Mouse (Mus musculus): Measurements from ENCODE around the gene Mmp19. TPM values are rescaled to one million over a fixed set of nuclear protein-coding genes. Genes with fewer than 3 reads are reported as not detected.
A peak's percentile ranks its signal among the peaks of the same experiment; 100 is the strongest.

Mmp19 gene
- polyA plus RNA-seq, 1 experiment from 2014 or later = 0.60 TPM

DNA sequence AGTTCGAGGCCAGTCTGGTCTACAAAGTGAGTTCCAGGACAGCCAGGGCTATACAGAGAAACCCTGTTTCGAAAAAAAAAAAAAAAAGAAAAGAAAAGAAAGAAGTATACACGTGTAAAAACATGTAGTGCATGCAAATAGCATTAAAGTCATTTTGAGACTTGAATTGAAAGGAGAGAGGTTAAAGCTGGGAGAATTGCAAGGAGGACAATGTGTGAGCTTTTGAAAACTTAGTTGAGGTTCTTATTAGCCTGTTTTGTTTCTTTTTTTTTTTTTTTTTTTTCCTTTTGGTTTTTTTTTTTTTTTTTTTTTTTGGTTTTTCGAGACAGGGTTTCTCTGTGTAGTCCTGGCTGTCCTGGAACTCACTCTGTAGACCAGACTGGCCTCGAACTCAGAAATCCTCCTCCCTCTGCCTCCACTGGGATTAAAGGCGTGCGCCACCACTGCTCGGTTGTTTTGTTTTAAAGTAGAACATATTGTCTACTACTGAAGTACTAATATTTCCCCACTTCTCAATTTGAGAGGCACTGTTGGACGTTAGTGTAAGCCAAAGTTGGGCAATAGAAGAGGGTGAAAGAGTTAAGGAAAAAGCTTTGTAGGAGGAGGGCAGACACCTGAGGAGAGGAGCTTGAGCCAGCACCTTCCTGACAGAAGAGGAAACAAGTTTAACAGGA lies 43.6 kb upstream of the Mmp19 start:
- peak overlapping the region; percentile 83 for H3K4me2 ChIP-seq (ENCODE audit: low read depth, low read length, severe bottlenecking)
- no peaks in the 10 kb centered on the region for H3K9me3 ChIP-seq (ENCODE audit: control insufficient read depth, low read length)
- 42% methylated on average over 9 of the region's 9 CpGs for WGBS
- peak overlapping the region; percentile 93 for H3K27ac ChIP-seq (ENCODE audit: low read depth, low read length)
- H3K36me3 ChIP-seq (ENCODE audit: control insufficient read depth, insufficient read depth, low read length) = no peaks in the 10 kb centered on the region
- DNase-seq (ENCODE audit: low spot score) = no peak
- peak overlapping the region; percentile 80 for H3K9ac ChIP-seq (ENCODE audit: low read length)
- peaks cover 24% of the 10 kb centered on the region for H3K27me3 ChIP-seq (ENCODE audit: control insufficient read depth, insufficient read depth, low read length)
- peaks cover 9% of the 10 kb centered on the region; the same call in 1 of the 2 replicates for H3K4me1 ChIP-seq (replicated peaks; ENCODE audit: control insufficient read depth, insufficient read depth, low read length)
- H3K4me3 ChIP-seq (ENCODE audit: low read depth, low read length) = peak overlapping the region; percentile 74
- no peak for ATAC-seq (replicated peaks; ENCODE audit: low FRiP score)

DNA sequence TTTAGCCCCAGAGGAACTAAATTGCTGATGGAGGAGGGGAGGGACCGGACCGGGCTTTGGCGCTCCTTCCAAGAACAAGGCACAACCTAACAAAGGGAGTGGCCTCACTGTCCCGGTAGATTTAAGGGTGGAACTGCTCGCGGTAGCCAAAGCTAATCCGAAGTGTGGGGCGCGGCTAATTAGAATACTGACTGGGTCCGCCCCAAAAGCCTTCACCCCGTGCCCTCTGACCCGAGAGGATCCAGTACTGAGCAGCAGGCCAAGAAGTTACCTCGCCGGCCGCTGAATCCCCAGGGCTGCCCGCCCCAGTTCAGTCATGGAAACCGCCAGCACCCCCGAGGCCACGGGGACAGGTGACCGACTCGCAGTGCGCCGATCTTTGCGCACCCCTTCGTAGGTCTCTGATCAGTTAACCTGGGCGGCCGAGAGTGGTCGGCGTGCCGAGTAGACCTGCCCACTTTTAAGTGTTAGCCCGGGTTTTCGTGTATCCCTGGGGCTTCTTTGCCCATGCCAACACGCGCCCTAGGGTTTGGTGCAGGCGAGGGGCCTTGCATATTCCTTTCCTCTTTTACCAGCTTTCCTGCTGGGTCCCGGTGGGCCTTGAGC lies 43.0 kb upstream of the Mmp19 start, which contains the start of gene Pym1:
TSS of gene Pym1 (plus strand) at position 244 of the 606 bp plus-strand sequence.
- Histone ChIP-seq H3K4me2 (ENCODE audit: low read depth, low read length, severe bottlenecking) (peak within 1 kb of the TSS; percentile 83), H3K9me3 (ENCODE audit: control insufficient read depth, low read length) (no peaks in the 10 kb centered on the region), H3K4me1 (replicated peaks; ENCODE audit: control insufficient read depth, insufficient read depth, low read length) (peaks cover 9% of the 10 kb centered on the region; the same call in 1 of the 2 replicates), H3K9ac (ENCODE audit: low read length) (peak within 1 kb of the TSS; percentile 80), H3K27me3 (ENCODE audit: control insufficient read depth, insufficient read depth, low read length) (peaks cover 19% of the 10 kb centered on the region), H3K4me3 (ENCODE audit: low read depth, low read length) (peak within 1 kb of the TSS; percentile 74), H3K27ac (ENCODE audit: low read depth, low read length) (peak within 1 kb of the TSS; percentile 93), H3K36me3 (ENCODE audit: control insufficient read depth, insufficient read depth, low read length) (no peaks in the 10 kb centered on the region)
- DNase-seq (ENCODE audit: low spot score) (peak; percentile 79), ATAC-seq (replicated peaks; ENCODE audit: low FRiP score) (peak; percentile 63)
- whole genome bisulfite sequencing = under 1% methylated on average over 36 of the region's 36 CpGs

DNA sequence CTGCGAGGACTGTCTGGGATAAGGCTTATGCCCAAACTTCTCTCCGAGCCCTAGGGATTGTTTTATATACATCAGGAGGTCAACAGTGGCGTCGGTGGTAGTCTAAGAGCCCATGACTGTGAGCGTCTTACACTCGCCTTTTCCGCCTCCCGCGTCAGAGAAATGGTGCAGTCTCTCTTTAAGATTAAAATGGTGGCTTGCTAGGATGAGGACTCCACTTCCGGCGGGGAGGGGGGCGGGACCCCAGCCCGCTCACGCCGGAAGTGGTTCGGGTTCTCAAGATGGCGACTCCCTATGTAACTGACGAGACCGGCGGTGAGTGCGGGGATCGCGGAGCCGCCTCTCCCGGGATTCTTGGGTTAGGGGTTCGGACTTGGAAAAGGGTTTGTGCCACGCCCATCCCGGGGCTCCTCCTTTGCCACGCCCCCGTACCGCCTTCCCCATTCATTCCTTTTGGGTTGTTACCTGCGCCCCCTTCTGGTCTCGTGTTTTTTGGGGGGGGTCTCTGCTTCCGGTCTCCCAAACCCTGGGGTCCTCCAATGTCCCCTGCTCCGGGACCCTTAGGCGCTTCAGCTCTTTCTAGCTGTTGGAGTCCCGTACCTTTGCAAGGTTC lies 42.4 kb upstream of the Mmp19 start:
- H3K36me3 ChIP-seq (ENCODE audit: control insufficient read depth, insufficient read depth, low read length) = no peaks in the 10 kb centered on the region
- H3K9ac ChIP-seq (ENCODE audit: low read length) = peak overlapping the region; percentile 80
- ATAC-seq (replicated peaks; ENCODE audit: low FRiP score) = peak; percentile 92
- peak overlapping the region; percentile 83 for H3K4me2 ChIP-seq (ENCODE audit: low read depth, low read length, severe bottlenecking)
- 0% methylated on average over 37 of the region's 37 CpGs for WGBS
- H3K4me1 ChIP-seq (replicated peaks; ENCODE audit: control insufficient read depth, insufficient read depth, low read length) = peaks cover 9% of the 10 kb centered on the region; the same call in 1 of the 2 replicates
- H3K4me3 ChIP-seq (ENCODE audit: low read depth, low read length) = peak overlapping the region; percentile 74
- peak; percentile 93 for DNase-seq (ENCODE audit: low spot score)
- H3K27ac ChIP-seq (ENCODE audit: low read depth, low read length) = peak overlapping the region; percentile 93
- no peaks in the 10 kb centered on the region for H3K9me3 ChIP-seq (ENCODE audit: control insufficient read depth, low read length)
- peaks cover 17% of the 10 kb centered on the region for H3K27me3 ChIP-seq (ENCODE audit: control insufficient read depth, insufficient read depth, low read length)

DNA sequence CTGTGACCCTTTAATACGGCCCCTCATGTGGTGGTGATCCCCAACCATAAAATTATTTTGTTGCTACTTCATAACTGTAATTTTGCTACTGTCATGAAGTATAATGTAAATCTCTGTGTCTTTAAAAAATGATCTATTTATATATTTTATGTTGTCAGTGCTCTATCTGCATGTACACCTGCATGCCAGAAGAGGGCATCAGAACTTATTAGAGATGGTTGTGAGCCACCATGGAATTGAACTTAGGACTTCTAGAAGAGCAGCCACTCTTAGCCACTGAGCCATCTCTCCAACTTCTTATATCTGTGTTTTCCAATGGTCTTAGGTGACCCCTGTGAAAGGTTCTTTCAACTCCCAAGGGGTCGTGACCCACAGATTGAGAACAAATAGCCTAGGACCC lies 17.8 kb upstream of the Mmp19 start:
- no peaks in the 10 kb centered on the region for H3K9me3 ChIP-seq (ENCODE audit: control insufficient read depth, low read length)
- no peak overlapping the region for H3K9ac ChIP-seq (ENCODE audit: low read length)
- H3K36me3 ChIP-seq (ENCODE audit: control insufficient read depth, insufficient read depth, low read length) = no peaks in the 10 kb centered on the region
- no peak overlapping the region for H3K4me3 ChIP-seq (ENCODE audit: low read depth, low read length)
- ATAC-seq (replicated peaks; ENCODE audit: low FRiP score) (no peak), DNase-seq (ENCODE audit: low spot score) (no peak)
- 78% methylated on average over 2 of the region's 2 CpGs for WGBS
- no peaks in the 10 kb centered on the region for H3K27me3 ChIP-seq (ENCODE audit: control insufficient read depth, insufficient read depth, low read length)
- H3K4me2 ChIP-seq (ENCODE audit: low read depth, low read length, severe bottlenecking) = no peak overlapping the region
- no peaks in the 10 kb centered on the region for H3K4me1 ChIP-seq (replicated peaks; ENCODE audit: control insufficient read depth, insufficient read depth, low read length)
- H3K27ac ChIP-seq (ENCODE audit: low read depth, low read length) = no peak overlapping the region

DNA sequence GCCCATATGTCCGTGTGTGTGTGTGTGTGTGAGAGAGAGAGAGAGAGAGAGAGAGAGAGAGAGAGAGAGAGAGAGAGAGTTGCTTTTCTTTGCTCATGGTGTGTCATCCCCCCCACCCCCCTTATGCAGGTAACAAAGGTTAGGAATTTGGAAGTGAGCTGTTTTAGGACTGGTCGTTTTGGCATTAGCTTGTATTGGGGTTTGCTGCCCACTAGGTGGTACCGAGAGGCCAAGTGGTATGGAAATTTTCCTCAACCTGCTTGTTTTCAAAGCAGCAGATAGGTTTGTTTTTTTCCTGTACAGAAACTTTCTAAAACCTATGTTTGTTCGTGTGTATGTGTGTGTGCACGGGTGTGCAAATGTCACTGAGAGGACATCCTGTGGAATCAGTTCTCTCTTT lies 17.0 kb upstream of the Mmp19 start:
- 23% methylated on average over 5 of the region's 5 CpGs for WGBS

DNA sequence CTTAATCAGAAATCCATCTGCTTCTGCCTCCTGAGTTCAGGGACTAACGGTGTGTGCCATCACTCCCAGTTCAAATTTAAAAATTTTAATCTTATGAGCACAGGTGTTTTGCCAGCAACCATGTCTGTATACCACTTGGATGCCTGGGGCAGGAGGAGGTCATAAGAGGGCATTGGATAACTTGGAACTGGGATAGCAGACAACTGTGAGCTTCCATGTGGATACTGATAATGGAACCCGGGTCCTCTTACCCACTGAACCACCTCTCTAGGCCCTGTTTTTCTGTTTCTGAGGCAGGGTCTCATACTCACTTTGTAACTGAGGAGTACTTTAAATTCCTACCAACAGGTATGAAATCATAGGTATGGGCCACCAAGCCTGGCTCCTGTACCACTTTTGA lies 12.3 kb upstream of the Mmp19 start:
- Histone ChIP-seq H3K27me3 (ENCODE audit: control insufficient read depth, insufficient read depth, low read length) (no peaks in the 10 kb centered on the region), H3K9ac (ENCODE audit: low read length) (no peak overlapping the region), H3K9me3 (ENCODE audit: control insufficient read depth, low read length) (no peaks in the 10 kb centered on the region), H3K4me2 (ENCODE audit: low read depth, low read length, severe bottlenecking) (no peak overlapping the region), H3K4me3 (ENCODE audit: low read depth, low read length) (no peak overlapping the region), H3K4me1 (replicated peaks; ENCODE audit: control insufficient read depth, insufficient read depth, low read length) (no peaks in the 10 kb centered on the region), H3K27ac (ENCODE audit: low read depth, low read length) (no peak overlapping the region), H3K36me3 (ENCODE audit: control insufficient read depth, insufficient read depth, low read length) (no peaks in the 10 kb centered on the region)
- WGBS = 90% methylated on average over 2 of the region's 2 CpGs
- DNase-seq (ENCODE audit: low spot score) (no peak), ATAC-seq (replicated peaks; ENCODE audit: low FRiP score) (no peak)

More for the DNA sequence above, 17.0 kb upstream of the Mmp19 start:
- Histone ChIP-seq H3K27ac (ENCODE audit: low read depth, low read length) (no peak overlapping the region), H3K4me1 (replicated peaks; ENCODE audit: control insufficient read depth, insufficient read depth, low read length) (no peaks in the 10 kb centered on the region), H3K4me3 (ENCODE audit: low read depth, low read length) (no peak overlapping the region), H3K9ac (ENCODE audit: low read length) (no peak overlapping the region), H3K4me2 (ENCODE audit: low read depth, low read length, severe bottlenecking) (no peak overlapping the region), H3K9me3 (ENCODE audit: control insufficient read depth, low read length) (no peaks in the 10 kb centered on the region), H3K36me3 (ENCODE audit: control insufficient read depth, insufficient read depth, low read length) (no peaks in the 10 kb centered on the region), H3K27me3 (ENCODE audit: control insufficient read depth, insufficient read depth, low read length) (no peaks in the 10 kb centered on the region)
- no peak for ATAC-seq (replicated peaks; ENCODE audit: low FRiP score)
- no peak for DNase-seq (ENCODE audit: low spot score)

DNA sequence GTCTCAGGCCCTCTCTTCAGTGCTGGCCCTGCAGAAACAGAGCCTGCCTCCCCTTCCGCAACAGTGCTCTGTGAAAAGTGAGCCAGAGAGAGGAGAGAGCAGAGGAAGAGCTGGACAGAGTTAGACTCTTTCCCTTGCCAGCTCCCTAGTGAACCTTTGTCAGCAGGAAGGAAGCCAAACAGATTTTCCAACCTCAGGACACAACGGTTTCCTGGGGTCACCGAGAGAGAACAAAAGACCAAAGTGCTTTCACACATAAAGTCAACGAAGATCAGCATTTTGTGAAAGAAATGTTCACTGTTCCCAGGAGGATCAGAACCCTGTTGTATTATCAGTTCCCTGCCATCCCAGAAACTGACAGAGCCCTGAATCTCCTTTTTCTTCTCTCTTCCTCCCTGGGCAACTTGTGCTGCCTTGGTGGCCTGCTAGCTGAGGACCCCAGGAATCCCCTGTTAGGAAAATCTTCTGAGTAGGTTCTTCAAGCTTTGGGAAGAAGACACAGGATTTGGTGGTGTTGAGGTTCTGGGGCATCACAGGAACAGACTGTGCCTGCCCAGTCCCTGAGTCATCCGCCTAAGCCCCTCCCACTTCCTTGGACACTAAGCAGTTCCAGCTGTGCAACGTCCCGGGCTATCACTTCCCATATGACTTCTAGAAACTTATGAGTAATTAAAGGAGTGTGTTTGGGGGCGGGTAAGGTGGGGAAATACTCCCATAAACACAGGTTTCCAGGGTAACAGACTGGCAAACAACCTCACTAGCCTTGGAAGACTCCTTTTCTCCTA lies 11.5 kb upstream of the Mmp19 start:
- Histone ChIP-seq H3K4me3 (ENCODE audit: low read depth, low read length) (no peak overlapping the region), H3K27ac (ENCODE audit: low read depth, low read length) (no peak overlapping the region), H3K36me3 (ENCODE audit: control insufficient read depth, insufficient read depth, low read length) (no peaks in the 10 kb centered on the region), H3K4me1 (replicated peaks; ENCODE audit: control insufficient read depth, insufficient read depth, low read length) (no peaks in the 10 kb centered on the region), H3K9me3 (ENCODE audit: control insufficient read depth, low read length) (no peaks in the 10 kb centered on the region; the same call in 1 of the 2 replicates), H3K27me3 (ENCODE audit: control insufficient read depth, insufficient read depth, low read length) (no peaks in the 10 kb centered on the region), H3K4me2 (ENCODE audit: low read depth, low read length, severe bottlenecking) (no peak overlapping the region), H3K9ac (ENCODE audit: low read length) (no peak overlapping the region)
- 45% methylated on average over 8 of the region's 8 CpGs for WGBS
- no peak for ATAC-seq (replicated peaks; ENCODE audit: low FRiP score)
- DNase-seq (ENCODE audit: low spot score) = peak; percentile 59

DNA sequence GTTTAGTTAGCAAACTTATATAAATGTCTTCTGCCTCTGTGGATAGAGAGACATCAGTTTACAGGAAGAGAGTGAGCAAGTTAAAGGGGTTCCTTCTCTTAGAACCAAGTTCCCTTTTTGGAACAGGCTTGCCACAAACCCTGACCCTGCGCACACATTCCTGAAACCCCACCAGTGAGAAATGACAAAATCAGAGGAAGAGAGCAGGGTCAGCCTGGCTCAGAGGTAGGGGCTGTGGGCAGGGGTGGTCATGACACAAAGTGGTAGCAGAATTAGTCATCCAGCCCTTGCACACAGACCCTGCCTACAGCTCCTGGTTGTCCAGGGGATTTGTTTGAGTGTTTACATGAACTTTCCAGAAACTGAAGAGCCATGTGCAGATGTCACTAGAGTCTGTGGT lies 10.5 kb upstream of the Mmp19 start:
- Histone ChIP-seq H3K4me1 (replicated peaks; ENCODE audit: control insufficient read depth, insufficient read depth, low read length) (no peaks in the 10 kb centered on the region), H3K9me3 (ENCODE audit: control insufficient read depth, low read length) (no peaks in the 10 kb centered on the region; the same call in 1 of the 2 replicates), H3K4me2 (ENCODE audit: low read depth, low read length, severe bottlenecking) (no peak overlapping the region), H3K9ac (ENCODE audit: low read length) (no peak overlapping the region), H3K36me3 (ENCODE audit: control insufficient read depth, insufficient read depth, low read length) (no peaks in the 10 kb centered on the region), H3K27ac (ENCODE audit: low read depth, low read length) (no peak overlapping the region), H3K27me3 (ENCODE audit: control insufficient read depth, insufficient read depth, low read length) (no peaks in the 10 kb centered on the region), H3K4me3 (ENCODE audit: low read depth, low read length) (no peak overlapping the region)
- WGBS = 90% methylated on average over 1 of the region's 1 CpGs
- ATAC-seq (replicated peaks; ENCODE audit: low FRiP score) = no peak
- DNase-seq (ENCODE audit: low spot score) = no peak
